Mouse (Mus musculus): Measurements from ENCODE around the gene Glis3.

- no peak for TF ChIP-seq CTCF (IDR thresholded peaks at IDR 0.05; ENCODE audit: control insufficient read depth, insufficient read depth, insufficient replicate concordance, low read depth, low read length)
- TF ChIP-seq POLR2A (IDR thresholded peaks at IDR 0.05; ENCODE audit: control insufficient read depth, low read depth, low read length) = no peak
Measured at GRCm38 (mm10) chr19:28577023-28577422, 102.9 kb downstream of the Glis3 start.
